Mouse (Mus musculus) R1 (cell line): ENCODE data around the gene Emx1.
A peak's percentile ranks its signal among the peaks of the same experiment; 100 is the strongest.
"Not testable (repeated sequence)": the region's sequence is repeated elsewhere in the genome, so short reads cannot be mapped to it uniquely, and the experiment has no call there.

Source experiments
- DNase-seq: peaks from one replicate; pipeline ENCODE4 v3.0.0-alpha.2; 2018; ENCODE audit warnings: low read depth, low spot score

Gene Emx1

GRCm38 (mm10) chr6:85187340-85188211 lies at the start of gene Emx1:
TSS of gene Emx1 (plus strand) at chr6:85187438.
- DNase-seq = peak; percentile 85

- peak; percentile 60 for DNase-seq
These were observed 47.7 kb upstream of the Emx1 start for GRCm38 (mm10) chr6:85139534-85139933.

DNA sequence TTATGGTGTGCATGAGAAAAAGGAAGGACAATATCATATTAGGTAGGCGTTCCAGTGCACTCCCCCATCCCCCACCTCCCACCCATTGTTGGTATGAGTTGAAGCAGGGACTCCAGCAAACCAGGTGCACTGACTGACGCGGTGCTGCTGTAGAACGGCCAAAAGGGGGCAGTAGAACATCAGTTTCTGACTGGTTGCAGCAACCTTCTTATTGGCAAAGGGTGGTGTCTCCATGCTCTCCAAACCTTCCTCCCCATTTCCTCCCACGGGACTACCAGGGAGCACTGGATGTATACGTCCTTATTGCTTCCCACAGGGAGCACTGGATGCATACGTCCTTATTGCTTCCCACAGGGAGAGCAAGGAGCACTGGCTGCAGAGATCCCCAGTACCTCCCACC lies 46.2 kb upstream of the Emx1 start:
- DNase-seq = peak; percentile 85

GRCm38 (mm10) chr6:85144466-85144865 lies 42.8 kb upstream of the Emx1 start:
- DNase-seq = no peak

DNA sequence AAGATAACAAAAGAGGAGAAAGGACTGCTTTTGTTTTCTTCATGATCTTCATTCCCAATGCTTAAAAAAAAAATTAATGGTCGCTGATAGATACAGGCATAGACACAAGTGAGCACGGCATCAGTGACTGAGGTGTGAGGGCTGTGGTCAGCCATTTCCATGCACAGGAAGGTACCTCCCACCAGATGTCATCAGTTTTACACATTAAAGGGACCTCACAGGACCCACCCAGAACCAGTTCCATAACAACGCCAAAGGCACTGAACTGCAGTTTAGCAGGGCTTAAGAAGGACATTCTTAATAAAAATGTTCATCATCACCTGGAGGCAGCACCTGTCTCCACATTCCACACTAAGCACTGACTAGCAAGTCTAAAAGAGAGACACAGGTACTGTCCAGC lies 39.6 kb upstream of the Emx1 start:
- DNase-seq = peak; percentile 45

- DNase-seq = no peak
These were observed 36.9 kb upstream of the Emx1 start for GRCm38 (mm10) chr6:85150386-85150785.

- peak; percentile 89 for DNase-seq
These were observed 33.2 kb upstream of the Emx1 start for GRCm38 (mm10) chr6:85153970-85154540.

- DNase-seq = peak; percentile 87
These were observed 32.2 kb upstream of the Emx1 start for GRCm38 (mm10) chr6:85154861-85155528.

DNA sequence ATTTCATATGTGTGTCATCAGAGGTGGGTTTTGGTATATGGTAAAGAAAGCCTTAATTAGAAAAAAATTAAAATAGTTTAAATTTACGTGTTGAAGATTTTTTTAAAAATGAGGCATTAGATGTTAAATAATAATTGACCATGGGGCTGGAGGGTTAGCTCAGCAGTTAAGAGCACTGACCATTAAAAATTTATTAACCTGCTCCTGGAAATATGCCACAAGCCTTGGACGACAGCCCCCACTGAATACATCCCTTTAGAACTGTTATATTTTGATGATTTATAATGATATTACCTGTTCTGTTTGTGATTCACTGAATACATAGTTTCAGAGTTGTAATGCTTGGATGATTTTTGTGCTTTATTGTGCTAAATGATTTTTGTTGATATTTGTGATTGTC lies 30.7 kb upstream of the Emx1 start:
- DNase-seq = not testable (repeated sequence)

GRCm38 (mm10) chr6:85158040-85158804 lies 29.0 kb upstream of the Emx1 start:
- not testable (repeated sequence) for DNase-seq

- DNase-seq = peak; percentile 70
These were observed 28.0 kb upstream of the Emx1 start for GRCm38 (mm10) chr6:85159092-85159760.

DNA sequence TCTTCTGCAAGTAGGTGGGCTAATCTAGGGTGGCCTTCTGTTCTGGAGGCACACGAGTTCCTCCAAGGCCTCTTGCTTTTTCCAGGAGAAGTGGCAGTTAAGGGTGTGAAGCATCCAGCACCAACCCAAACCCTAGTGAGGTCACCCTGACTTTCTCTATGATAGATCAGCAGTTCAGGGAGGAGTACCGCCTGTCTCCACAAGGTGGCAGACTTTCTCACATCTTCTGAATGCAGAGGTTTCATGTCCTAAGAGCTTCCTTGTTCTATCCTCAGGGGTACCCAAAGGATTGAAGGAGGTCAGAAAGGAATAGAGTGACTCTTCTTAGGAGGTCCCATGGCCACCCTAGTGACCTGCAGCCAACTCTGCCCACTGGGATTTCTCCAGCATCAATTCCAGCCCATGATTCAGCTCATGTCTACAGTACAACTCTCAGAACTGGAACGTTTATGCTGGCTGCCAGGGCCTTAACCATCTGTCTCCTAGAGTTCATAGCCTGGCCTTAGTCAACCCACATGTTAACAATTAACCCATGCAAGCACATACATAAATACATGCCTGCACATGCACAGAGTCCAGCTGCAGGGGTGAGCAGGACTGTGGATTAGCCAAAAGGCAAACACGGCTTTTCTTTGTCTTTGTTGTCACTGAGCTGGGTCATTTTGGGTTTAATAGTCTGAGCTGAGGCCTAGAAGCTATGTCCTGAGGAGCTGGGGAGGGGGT lies 26.9 kb upstream of the Emx1 start:
- peak; percentile 85 for DNase-seq

DNA sequence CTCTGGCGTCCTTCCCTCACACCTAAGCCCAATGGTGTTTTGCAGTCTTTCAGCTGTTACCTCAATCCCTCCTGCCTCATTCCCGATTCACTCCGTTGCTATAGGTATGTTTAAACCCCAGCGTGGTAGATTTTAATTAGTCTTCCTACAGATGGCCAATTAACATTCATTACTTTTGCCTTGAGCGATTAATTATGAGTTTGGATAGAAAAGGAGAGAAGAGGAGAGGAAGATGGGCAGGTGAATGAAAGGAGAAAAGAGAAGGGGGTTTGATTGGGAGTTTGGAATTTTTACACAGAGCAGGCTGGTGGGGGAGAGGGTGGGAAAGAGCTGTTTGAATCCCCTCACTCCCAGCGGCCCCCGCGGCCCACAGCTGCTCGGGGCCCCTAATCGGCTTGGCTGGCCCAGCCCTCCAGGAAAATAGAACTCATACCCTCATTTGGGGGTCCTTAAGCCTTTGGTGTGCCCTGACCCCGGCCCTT lies 21.8 kb upstream of the Emx1 start:
- no peak for DNase-seq

DNA sequence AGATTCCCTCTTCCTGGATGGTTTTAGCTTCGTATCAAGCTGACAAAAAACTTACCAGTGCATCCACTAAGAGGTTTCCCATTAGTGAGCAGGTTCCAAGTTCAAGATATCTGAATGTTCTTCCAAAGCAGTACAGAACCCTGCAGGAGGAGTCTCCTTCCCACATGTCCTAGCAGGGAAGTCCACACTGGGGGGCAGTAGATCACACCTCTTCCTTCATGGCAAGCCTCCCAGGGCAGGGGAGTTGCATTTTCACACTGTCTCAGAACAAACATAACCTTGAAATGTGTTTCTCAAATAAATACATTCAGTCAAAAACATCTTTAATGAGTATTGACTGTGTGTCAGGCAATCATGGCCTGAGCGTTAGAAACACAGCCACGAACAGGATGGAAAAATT lies 7.7 kb upstream of the Emx1 start:
- no peak for DNase-seq

- no peak for DNase-seq
These were observed 7.2 kb upstream of the Emx1 start for GRCm38 (mm10) chr6:85180036-85180435.

DNA sequence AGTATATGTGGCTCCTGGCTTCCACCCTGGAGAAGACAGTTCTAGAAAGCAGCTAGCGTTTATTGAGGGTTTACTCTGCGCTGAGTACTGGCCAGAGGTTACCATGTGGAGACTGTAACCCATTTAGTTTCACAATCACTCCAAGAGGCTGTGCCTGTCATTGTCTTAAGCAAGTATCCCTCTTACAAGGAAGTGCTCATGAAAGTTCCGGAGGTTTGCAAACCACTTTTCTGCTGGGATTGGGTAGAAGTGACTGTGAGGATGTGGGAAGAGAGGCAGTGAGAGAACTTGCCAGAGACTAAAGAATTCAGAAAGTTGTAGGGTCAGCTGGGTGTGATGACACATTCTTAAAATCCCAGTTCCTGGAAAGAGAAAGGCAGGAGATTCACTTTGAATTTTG lies 3.3 kb upstream of the Emx1 start:
- no peak for DNase-seq

DNA sequence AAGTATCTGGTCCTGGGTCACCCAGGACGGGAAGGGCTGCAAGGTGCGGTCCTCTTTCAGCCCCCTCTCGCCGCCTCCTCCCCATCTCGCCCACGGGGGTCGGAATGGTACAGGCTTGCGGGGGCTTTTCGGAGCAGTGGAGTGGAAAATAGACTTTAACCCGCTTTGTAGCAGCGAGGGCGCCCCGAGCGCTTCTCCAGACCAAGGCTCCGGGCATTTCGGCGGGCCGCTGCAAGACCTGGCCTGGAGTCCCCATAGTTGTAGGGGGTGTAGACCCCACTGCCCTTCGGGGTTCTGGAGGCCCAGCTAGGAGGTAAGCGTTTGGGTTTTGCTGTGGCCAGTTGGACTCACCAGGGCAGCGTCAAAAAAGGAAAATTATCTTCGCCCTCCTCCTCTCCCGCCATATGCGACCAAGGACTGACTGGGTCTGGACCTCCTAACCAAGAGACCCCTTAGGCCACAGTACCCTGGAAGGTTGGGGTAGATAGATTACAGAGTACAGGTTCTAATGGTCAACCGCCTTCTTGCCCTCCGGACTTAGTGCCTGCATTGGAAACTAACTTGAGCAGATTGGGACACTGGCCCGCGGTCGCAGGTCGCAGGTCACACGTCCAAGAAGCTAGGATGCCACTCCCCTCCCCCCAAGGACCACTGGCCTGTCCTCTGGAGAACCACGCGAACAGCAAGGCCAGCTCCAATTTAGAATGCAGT lies 1.1 kb upstream of the Emx1 start:
- peak; percentile 33 for DNase-seq

DNA sequence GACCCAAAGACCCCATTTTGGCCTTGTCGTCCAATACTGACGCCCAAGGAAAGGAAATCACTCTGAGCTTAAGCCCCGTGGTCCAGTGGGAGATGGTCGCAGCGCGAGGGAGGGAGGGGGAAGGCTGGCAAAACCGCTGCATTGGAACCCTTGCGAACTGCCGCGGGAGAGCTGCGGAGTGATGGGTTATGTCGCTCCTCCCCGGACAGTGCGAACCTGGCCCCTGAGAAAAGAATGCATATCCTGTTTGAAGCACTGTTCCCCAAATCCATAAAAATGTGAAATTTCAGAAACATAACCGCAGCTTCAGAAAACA lies 536 bp upstream of the Emx1 start:
- DNase-seq = no peak

GRCm38 (mm10) chr6:85188256-85189110 lies 1.2 kb downstream of the Emx1 start:
- peak; percentile 26 for DNase-seq
